Mouse (Mus musculus) gastrocnemius, postnatal 10 days (tissue): ENCODE results near the gene Itih3. TPM values are rescaled to one million over a fixed set of nuclear protein-coding genes. Genes with fewer than 3 reads are reported as not detected.

Experiments
- DNase-seq: peaks from one replicate; pipeline ENCODE4 v3.0.0; 2021; ENCODE audit warnings: mixed read lengths
- long read RNA-seq, 2 experiments: library from polyadenylated mRNA; stranded (forward); transcript quantifications; one replicate each; pipeline ENCODE4 v2.0.0; 2021
- total RNA-seq, 2 experiments: library from RNA; stranded (reverse); gene quantifications; 2 replicates each; pipeline ENCODE4 v1.2.3; 2021

Itih3 gene
- under 1 TPM; 0.28 to 0.93 TPM for total RNA-seq
- long read RNA-seq, experiment 1 = 0 reads
- long read RNA-seq, experiment 2, partial matches to known transcripts = 0 of 2 reads
- long read RNA-seq, experiment 2, other reads (novel, unspliced or antisense) = 2 of 2 reads

DNA sequence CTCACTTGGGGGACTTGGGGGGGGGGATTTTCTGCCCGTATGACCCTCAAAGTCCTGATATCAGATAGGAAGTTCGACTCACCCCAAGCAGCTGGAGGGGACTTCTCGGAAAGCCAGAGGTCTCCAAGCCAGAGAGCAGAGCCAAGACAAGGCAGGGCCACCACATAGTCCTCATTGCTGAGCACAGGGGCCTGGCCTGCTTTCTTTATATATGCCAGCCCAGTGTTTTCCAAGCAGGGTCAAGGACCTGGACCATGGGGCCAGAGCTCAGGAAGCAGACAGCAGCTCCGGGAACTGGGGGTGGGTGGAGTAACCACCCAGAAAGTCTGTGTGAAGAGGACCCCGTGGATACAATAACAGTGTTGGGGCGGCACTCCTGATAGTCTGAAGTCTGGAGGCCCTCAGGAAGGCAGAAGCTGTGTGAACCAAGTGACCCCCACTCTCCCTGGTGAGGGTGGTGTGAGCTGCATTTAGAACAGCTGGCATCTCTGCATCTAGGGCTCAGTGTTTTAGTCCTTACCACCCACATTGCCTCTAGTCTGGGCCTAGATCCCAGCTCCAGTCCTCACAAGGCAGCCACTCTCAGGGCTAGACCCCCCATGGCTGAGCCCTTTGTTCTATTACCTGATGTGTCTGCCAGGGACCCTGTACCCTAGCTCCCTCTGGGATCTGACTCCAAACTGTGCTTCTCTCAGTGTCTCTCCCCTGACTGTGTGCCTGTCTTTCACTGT is at the start of gene Itih3:
Itih3 (minus strand) TSS at position 386 of the 731 bp plus-strand sequence.
- DNase-seq = no peak

DNA sequence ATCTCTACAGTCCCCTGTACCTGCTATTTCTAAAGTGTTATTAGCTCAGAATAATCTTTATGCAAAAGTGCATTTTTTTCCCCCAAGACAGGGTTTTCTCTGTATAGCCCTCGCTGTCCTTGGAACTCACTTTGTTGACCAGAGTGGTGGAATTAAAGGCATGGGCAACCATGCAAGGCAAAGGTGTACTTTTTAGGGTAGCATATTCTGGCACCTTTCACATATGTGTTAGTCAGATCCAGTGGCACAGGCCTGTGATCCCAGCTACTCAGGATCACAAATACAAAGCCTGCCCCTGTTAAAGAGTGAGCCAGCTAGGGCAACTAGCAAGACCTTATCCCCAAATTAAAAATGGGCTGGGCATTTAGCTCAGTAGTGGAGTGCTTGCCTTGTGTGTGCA is 36.8 kb upstream of the Itih3 start:
- no peak for DNase-seq

DNA sequence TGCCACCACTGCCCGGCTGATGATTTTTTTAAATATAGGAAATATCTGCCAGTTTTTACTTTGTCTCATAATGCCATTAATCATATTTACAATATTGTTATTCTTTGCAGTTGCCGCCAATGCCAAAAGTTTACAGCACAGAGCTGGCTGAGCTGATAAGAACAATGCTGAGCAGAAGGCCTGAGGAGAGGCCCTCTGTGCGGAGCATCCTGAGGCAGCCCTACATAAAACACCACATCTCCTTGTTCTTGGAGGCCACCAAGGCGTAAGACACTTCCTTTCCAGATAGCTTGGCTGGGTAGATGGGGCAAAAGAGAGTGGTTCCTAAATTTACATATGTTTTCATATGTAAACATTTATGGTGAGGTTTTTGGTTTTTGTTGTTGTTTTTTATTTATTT is 35.5 kb upstream of the Itih3 start:
- DNase-seq = no peak

DNA sequence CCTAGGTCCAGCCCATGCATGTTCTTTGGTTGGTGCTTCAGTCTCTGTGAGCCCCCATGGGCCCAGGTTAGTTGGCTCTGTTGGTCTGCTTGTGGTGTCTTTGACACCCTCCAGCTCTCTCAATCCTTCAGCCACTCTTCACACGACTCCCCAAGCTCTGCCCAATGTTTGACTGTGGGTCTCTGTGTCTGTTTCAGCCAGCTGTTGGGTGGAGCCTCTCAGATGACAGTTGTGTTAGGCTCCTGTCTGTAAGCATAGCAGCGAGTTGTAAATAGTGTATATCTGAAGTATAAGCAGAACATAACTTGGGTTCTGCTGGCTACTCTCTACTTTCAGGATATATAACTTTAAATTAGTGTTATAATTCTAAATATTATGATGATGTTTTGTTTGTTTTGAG is 35.0 kb upstream of the Itih3 start:
- DNase-seq = no peak

DNA sequence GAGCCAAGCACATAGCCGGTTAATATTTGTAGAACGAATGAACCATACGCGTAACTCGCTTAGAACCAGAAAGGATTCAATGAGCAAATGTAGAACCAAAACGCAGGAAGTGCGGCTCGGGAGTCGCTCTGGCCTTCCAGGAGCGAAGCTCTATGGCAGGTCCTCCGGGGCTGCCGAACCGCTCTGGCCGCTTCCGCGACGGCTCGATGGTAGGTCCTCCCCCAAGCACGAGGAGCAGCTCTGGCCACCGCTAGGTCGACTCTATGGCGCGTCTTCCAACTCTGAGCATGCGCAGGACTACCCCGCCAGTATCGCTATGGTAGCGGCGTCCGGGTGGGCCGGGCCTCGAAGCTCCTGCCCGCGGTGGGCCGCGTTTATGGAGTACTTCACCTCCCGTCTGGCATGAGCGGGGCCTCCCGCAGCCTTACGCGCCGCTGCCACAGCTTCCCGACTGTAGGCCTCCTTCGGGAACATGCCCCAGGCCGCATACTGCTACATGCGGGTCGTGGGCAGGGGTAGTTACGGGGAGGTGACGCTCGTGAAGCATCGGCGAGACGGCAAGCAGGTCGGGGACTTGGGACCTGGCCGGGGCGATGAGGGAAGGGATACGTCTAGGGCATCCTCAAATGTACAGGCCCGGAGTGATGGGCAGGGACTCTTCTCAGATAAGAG is 27.7 kb upstream of the Itih3 start, which contains the start of gene Nek4:
Nek4 (plus strand) TSS at position 224 of the 672 bp plus-strand sequence.
- peak; percentile 91 for DNase-seq

DNA sequence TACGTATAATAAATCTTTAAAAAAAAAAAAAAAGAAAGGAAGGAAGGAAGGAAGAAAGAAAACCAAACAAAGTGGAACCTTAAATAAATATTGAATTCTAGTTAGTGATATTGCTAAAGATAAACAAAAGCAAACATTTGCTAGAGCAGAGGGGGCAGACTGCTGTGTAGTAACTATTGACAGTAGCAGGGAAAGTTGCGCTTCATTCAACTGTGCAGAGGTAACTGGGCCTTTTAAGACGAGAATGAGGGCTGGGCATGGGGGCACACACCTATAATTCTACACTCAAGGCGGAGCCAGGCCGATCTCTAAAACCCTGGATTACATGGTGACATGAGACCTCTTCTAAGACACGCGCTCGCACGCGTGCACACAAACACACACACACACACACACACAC is 26.4 kb upstream of the Itih3 start:
- DNase-seq = no peak

DNA sequence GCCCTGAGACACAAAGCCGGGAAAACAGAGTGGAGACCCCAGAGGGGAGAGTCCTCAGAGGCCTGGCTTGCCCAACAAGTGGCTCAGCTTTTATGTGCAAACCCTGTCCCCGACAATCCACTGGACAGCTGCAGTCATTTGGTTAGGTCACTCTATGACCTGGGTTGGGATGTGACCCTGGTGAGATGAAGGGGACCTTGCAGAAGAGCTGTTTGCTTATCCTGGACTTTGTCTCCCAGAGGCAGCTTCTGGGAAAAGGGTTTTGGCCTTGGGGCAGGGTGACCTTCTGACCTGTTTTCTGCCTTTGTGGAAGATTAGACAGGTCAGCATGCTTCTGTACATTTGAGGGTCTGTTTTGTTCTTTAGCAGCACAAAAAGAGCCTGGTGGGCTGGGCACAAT is 21.2 kb upstream of the Itih3 start:
- no peak for DNase-seq

DNA sequence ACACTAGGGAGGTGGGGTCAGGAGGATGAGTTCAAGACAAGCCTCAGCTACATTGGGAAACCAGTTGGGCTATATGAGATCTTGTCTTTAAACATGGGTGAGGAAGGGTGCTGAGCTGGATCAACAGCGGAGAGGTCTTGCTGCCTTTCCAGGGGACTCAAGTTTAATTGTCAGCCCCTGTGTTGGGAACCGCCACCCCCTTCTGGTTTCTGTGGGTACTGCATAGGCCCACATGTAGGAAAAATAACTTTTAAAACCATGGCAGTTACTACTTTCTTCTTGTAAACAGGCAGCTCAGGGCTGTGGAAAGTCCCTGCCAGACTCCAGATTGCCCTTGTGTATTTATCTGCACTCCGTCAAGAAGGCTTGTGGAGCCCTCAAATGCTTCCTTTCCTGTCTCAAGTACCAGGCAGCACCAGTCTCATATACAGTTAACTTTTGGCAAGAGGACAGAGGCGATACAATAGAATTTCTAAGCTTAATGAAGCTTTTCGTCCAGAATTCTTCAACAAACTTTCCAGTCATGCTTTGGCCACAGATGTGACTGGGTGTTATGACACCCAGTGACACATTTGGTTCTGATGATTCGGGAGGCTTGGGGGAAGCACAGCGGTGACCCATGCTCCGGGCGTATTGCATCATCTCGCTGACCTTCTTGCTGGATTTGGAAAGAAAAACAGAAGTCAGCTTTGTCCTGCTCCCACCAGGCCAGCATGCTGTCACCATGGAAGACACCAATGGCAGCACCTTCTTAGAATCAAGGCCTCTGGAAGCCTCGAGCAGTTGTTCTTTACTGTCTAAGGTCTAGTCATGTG is 20.5 kb upstream of the Itih3 start:
- DNase-seq = peak; percentile 70

DNA sequence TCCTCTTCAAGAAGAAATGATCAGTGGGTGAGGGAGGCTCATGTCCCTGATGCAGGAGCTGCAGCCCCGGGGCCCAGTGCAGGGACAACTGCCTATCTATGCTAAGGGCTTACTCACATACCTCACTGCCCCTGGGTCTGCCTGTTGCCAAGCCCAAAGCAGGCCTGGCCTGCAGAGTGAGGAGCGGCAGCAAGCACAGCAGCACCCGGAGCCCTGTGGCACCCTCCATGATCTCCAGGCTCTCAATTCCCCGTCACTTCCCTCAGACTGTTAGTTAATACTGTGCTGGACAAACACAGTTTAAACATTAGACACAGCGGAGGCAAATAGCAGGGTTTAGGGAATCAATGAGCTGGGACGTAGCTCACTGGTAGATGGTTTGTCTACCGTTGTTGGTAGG is 19.5 kb upstream of the Itih3 start, which contains the start of gene Itih1:
Itih1 (minus strand) TSS at position 252 of the 400 bp plus-strand sequence.
- DNase-seq = no peak

DNA sequence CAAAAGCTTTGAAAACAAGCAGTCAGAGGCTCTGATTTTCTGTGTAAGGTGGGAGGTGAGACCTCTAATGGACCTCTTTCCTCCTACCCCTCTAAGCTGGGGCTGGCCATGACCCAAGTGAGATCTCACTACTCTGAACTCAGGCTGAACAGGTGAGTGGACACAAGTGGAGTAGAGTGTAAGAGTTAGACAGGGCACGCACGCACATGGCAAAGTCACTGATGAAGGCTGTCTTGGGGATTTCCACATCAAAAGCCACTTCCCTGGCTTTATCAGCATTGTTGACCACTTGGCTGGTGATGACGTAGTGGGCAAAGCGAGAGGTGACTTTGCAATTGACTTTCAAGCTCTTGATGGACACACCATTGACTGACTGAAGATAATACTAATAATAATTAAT is 18.7 kb upstream of the Itih3 start:
- no peak for DNase-seq

DNA sequence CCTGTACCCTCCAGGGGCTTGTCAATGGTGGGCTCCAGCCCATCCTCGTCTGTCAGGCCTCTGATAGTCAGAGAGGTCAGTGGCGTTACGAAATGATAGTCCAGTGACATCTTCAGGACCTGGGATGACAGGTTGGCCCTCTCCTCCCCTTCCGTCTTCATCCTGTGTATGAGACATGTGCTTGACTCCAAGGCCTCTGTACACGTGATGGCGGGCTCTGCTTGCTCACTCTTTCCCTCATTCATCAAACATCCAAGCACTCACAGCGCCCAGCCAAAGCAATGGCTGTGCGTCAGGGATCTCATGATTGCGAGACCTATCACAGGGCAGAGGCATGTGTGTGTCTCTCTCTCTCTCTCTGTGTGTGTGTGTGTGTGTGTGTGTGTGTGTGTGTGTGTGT is 9.8 kb upstream of the Itih3 start:
- DNase-seq = no peak

DNA sequence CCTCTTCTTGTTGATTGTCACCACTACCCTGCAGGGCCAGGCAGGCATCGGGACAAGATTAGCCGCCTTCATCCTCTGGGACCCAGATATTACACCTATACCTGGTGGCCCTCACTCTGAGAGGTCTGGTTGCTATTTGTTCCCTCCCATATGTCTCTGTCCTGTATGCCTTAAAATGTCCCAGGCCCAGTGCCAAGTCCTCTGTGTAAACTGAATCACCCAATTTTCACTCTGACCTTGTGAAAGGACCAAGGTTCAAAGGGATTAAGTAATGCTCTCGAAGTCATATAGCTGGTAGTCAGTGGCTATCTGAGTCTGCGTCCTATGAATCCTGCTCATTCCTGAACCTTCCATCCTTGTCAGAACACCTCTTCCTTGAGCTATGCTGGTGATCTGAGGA is 6.8 kb upstream of the Itih3 start:
- DNase-seq = no peak

DNA sequence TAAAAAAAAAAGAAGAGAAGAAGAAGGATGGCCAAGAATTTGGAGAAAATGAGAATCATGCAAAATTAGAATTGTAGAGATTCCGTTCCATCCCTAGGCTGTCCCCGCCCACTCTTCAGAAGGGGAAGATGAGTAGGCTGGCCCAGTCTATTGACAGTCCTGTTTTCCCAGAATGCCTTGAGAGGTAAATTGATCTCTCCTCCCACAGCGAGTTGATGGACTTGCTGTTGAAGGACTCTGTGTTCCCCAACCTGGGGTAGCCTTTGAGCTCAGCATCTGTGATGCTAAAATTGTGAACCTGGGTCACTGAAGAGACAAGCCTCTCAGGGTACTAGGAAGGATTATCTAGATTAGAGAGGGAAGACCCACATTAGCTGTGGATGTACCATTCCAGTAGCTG is 1.9 kb upstream of the Itih3 start:
- no peak for DNase-seq

DNA sequence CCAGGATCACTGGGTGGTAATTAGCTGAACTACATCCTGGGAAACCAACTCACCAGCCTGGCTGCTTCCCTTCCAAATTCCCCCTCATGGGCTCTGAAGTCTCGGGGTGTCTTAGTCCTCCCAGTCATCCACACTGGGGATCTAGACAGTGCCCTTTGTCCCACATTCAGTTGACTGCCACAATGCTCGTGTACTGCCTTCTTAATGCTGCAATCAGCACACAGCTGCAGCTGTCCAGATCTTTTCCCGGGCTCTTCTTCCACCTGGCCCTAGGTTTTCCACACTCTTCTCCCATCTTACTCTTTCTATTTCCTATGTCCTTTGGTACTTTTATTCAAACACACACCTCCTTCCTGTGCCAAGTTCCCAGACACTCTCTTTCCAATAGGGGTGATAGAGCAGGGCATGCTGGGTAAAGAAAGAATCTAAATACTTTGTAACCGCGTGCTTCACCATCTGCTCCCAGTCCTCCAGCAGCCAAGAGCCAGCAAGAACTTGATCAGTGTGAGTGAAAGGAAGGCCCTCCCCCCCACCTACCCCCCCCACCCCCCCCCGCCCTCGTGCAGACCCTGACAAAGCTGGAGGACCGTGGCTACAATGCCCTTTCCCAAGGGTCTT is 1.4 kb downstream of the Itih3 start:
- no peak for DNase-seq

DNA sequence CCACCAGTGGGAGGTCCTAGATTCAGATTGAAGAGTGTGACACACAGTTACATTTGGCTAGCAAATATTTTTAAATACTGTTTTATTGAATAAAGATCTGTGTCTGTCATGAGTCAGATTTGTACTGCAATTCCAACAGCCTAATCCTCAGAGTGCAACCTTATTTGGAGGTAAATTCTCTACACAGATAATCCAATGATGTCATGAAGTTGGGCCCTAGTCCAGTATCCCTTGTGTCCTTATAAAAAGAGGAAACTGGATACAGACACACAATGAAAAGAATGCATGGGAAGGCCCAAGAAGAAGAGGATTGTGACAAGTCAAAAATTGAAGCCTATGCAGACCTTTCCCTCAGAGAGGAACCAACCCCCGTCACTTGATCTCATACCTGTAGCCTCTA is 7.0 kb downstream of the Itih3 start:
- DNase-seq = no peak

DNA sequence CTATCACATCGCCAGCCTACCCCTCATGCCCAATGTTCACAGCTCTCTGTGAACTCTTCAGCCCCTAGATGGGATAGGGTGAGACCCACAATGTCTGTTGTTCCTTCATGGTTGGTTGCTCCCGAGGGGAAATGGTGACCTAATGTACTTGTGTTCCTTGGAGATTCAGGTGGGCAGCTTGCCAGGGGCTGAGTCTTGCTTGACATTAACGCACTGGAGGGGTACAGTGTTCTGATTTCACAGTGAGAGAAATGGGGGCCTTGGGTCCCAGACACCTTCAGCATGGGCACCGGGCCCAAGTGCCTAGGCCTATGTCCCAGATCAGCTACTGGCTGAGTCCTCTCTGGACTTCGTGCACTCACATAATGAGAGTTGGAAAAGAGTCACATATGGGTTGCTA is 10.2 kb downstream of the Itih3 start:
- DNase-seq = peak; percentile 22

DNA sequence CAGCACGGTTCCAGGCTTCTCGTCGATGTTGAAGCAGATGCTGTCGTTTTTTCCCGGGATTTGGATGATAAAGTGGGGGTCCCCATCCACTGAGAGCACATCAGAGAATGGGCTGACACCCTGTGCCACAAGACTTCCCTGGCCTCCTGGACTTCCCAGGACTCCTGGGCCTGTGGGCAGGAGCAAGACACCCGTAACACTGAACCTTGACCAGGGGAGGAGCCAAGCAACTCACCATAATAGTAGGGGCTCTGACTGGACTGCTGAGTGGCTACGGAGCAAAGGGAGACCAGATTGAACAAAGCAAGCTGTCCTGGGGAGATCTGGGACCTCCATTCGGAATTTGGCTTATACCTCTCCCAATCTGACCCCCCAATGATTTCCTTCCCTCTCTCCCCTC is 10.9 kb downstream of the Itih3 start:
- no peak for DNase-seq

DNA sequence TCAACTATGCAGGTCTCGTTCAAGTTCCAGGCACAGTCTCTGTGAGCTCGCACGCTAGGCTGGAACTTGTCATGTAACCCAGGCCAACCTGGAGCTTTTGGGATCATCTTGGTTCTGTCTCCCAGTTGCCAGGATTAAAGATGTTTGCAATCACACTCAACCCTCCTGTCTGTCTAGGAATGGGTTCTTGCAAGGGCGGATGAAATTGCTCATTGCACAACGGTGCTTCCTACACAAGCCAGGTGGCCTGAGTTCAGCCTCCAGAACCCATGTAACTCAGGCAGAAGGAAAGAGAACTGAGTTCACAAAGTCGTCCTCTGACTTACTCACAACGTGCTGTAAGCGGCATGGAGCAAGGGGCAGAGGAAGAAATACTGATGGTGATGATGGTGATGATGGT is 12.4 kb downstream of the Itih3 start:
- DNase-seq = no peak

DNA sequence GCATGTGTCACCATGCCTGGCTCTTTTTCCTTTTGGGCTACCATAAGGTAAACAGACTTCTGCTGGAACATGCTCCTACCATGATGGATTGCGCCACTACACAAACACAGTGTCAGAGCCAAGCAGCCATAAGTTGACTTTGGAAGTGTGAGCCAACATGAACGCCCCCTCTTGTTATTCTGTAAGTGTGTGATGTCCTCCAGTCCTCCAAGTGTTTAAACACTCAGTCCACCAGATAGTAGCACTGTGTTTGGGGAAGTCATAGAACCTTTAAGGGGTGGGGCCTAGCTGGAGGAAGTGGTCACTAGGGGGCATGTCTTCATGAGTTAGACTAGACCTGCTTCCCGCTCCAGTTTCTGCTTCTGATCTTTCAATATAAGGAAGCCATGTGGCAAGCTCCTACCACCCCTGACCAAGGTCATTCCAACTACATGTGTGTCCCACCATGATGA is 15.7 kb downstream of the Itih3 start:
- no peak for DNase-seq

DNA sequence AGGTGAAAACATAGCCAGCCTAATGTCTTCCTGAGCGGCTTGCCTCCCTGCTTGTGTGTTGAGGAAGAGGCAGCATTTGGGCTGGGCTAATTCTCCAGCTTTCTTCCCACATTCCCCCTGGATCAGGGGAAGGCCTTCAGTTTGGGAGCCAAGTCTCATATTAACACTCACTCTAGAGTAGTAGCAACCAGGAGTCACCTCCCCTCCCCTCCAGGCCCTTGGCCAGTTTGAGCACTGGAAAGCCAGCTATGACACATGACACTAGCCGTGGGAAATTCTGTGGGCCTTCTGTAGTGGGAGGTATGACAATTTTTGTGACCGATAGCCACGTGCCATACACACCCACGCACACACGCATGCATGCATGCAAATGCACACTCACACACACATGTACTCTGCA is 17.6 kb downstream of the Itih3 start:
- DNase-seq = no peak

DNA sequence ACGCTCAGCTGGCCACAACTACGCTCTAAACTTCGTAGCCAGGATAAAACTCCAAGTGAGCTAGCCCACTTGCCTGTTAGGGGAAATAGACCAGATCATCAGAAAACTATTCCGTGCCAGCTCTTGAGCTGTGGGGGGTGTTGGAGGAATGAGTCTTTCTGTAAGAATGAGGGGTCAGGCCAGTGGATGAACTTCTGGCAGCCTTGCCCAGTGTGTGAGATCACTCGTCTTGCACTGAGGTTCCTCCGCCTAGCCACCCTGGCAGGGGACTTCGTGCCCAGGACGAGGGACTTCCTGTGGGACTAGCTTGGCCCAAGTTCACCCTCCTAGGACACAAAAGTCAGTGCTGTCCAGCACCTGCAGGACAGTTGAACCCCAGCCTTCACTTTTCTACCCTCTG is 19.3 kb downstream of the Itih3 start:
- no peak for DNase-seq

DNA sequence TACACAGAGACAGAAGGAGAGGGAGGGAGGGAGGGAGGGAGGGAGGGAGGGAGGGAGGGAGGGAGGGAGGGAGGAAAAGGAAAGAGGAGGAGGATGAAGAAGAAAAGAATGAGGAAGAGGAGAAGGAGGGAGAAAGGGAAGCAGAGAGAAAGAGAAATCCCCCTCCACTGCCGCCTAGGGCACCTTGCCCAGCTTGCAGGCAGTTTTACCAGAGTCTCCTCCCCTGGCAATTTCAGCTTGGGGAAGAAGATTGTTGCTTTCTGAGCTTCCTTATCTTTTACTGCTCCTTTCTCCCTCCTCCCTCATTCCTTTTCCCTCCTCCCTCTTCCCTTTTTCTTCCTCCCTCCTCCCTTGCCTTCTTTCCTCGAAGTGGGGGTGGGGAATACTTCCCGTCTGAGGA is 20.5 kb downstream of the Itih3 start:
- DNase-seq = no peak
